Mouse (Mus musculus): ENCODE data around the gene Wfs1. TPM values are rescaled to one million over a fixed set of nuclear protein-coding genes. Genes with fewer than 3 reads are reported as not detected.

The Wfs1 gene
- 5.3 and 6.1 TPM in 2 replicates for polyA plus RNA-seq (2015; fragmentation: Nextera tagmentation; extraction: Ambion mirVana)

GRCm38 (mm10) chr5:36988781-36989624 lies at the start of gene Wfs1:
Gene Wfs1 (minus strand): TSS chr5:36989205.
- peak within 1 kb of the TSS; percentile 51 for H3K9ac ChIP-seq (replicated peaks)

GRCm38 (mm10) chr5:37036884-37037283 lies 47.9 kb upstream of the Wfs1 start:
- ATAC-seq (replicated peaks), result no peak
- no peaks in the 10 kb centered on the region for H3K27me3 ChIP-seq
- H3K4me3 ChIP-seq, result no peak overlapping the region
- H3K36me3 ChIP-seq, result no peaks in the 10 kb centered on the region
- WGBS, result 83% methylated on average over 3 of the region's 3 CpGs
- peaks cover 8% of the 10 kb centered on the region for H3K4me1 ChIP-seq
- H3K27ac ChIP-seq (replicated peaks), result no peak overlapping the region
- H3K4me2 ChIP-seq (replicated peaks), result no peak overlapping the region
- H3K9ac ChIP-seq (replicated peaks), result no peak overlapping the region
- H3K9me3 ChIP-seq, result no peaks in the 10 kb centered on the region

More at GRCm38 (mm10) chr5:36988781-36989624, at the start of gene Wfs1:
- H3K4me1 ChIP-seq, result peaks cover 22% of the 10 kb centered on the region
- WGBS, result under 1% methylated on average over 60 of the region's 60 CpGs
- no peaks in the 10 kb centered on the region for H3K9me3 ChIP-seq
- H3K27me3 ChIP-seq, result no peaks in the 10 kb centered on the region
- ATAC-seq (replicated peaks), result peak; percentile 98
- H3K4me2 ChIP-seq (replicated peaks), result peak within 1 kb of the TSS; percentile 93
- no peak within 1 kb of the TSS; the same call in 1 of the 2 replicates for H3K27ac ChIP-seq (replicated peaks)
- peak within 1 kb of the TSS; percentile 58 for H3K4me3 ChIP-seq
- H3K36me3 ChIP-seq, result no peaks in the 10 kb centered on the region

DNA sequence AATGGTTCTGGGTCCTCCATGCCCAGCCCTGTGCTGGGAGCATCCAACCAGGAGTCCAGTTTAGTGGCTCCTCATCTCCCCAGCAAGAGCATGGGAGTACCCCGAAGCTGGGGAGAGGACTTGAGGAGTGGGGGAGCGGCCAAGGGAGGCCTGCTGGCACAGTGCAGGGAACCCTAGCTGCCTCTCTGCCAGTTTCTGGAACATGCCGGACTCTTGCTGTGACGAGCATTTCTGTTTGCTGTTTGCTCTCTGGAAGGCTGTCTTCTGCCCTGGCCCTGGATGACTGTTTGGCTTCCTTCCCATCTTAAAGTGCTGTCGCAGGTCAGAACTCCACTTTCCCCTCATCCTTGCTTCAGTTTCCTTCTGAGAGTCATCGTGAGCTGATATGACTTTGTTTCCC lies 46.9 kb upstream of the Wfs1 start:
- WGBS, result 68% methylated on average over 6 of the region's 6 CpGs
- Histone ChIP-seq H3K4me1 (0 out of 2 replicates have a peak, but pooled peaks cover 2% of the 10 kb centered on the region), H3K4me2 (replicated peaks) (no peak overlapping the region), H3K9ac (replicated peaks) (no peak overlapping the region), H3K4me3 (no peak overlapping the region), H3K9me3 (no peaks in the 10 kb centered on the region), H3K27ac (replicated peaks) (no peak overlapping the region), H3K27me3 (0 out of 2 replicates have a peak, but pooled peaks cover 5% of the 10 kb centered on the region), H3K36me3 (no peaks in the 10 kb centered on the region)
- ATAC-seq (replicated peaks), result no peak

GRCm38 (mm10) chr5:37035192-37035591 lies 46.2 kb upstream of the Wfs1 start:
- 67% methylated on average over 6 of the region's 6 CpGs for WGBS
- Histone ChIP-seq H3K4me2 (replicated peaks) (no peak overlapping the region), H3K27ac (replicated peaks) (no peak overlapping the region), H3K9ac (replicated peaks) (no peak overlapping the region), H3K4me3 (no peak overlapping the region), H3K27me3 (0 out of 2 replicates have a peak, but pooled peaks cover 5% of the 10 kb centered on the region), H3K4me1 (peaks cover 8% of the 10 kb centered on the region), H3K9me3 (no peaks in the 10 kb centered on the region), H3K36me3 (no peaks in the 10 kb centered on the region)
- no peak for ATAC-seq (replicated peaks)

DNA sequence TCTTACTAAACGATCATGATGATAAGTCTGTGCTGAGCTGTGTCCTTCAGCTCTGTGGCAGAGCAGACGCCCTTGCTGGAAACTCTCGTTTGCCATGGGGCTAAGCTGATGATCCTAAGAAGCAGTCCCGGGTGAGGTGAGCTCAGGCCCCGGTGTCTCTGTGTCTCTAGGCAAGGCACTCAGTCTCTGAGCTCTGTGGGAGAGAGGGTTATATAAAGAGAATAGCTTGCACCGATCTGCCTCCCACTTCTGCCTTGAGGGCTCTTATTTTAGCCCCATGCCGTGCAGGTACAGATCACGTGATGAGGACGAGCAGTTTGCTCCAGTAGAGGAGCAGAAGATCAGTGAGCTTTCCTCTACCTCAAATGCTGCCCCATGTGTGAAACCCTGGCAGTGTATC lies 41.7 kb upstream of the Wfs1 start:
- Histone ChIP-seq H3K4me3 (no peak overlapping the region), H3K27ac (replicated peaks) (no peak overlapping the region), H3K9ac (replicated peaks) (no peak overlapping the region), H3K4me1 (peaks cover 29% of the 10 kb centered on the region), H3K27me3 (peaks cover 24% of the 10 kb centered on the region), H3K9me3 (no peaks in the 10 kb centered on the region), H3K4me2 (replicated peaks) (peak overlapping the region; percentile 84; the same call in 1 of the 2 replicates), H3K36me3 (no peaks in the 10 kb centered on the region)
- no peak for ATAC-seq (replicated peaks)
- WGBS, result 55% methylated on average over 9 of the region's 9 CpGs

DNA sequence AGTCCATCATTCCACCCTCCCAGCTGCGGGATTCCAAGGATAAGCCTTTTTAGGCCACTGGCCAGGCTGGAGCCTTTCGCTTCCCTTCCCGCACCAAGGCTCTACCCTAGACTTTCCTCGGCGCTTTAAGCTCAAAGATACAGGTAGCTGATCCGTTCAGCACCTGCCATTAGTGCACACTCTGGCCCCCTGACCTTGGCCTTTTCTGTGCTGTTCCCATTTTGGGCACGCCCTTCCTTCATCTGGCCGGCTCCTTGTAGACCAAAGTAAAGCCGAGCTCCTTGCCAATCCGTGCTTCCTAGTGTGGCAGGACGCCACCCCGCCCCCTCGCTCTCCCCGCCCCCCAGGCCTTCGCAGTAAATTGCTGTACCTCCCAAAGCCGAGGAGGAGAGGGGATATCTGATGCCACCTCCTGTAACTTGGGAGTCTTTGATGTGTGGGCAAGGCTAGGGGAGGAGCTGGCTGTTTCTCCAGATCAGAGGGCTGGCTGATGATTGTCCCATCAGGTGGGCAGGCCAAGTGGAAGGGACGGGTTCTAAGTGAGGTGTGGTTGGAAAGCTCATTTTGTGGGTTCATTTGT lies 40.4 kb upstream of the Wfs1 start:
- peak overlapping the region; percentile 84 for H3K4me2 ChIP-seq (replicated peaks)
- H3K9me3 ChIP-seq, result no peaks in the 10 kb centered on the region
- H3K36me3 ChIP-seq, result no peaks in the 10 kb centered on the region
- peaks cover 24% of the 10 kb centered on the region for H3K27me3 ChIP-seq
- H3K4me3 ChIP-seq, result peak overlapping the region; percentile 83
- no peak for ATAC-seq (replicated peaks)
- H3K27ac ChIP-seq (replicated peaks), result peak overlapping the region; percentile 76
- WGBS, result under 1% methylated on average over 17 of the region's 17 CpGs
- peak overlapping the region; percentile 78 for H3K9ac ChIP-seq (replicated peaks)
- H3K4me1 ChIP-seq, result peaks cover 29% of the 10 kb centered on the region

GRCm38 (mm10) chr5:37028486-37029311 lies 39.7 kb upstream of the Wfs1 start:
- peaks cover 29% of the 10 kb centered on the region for H3K4me1 ChIP-seq

DNA sequence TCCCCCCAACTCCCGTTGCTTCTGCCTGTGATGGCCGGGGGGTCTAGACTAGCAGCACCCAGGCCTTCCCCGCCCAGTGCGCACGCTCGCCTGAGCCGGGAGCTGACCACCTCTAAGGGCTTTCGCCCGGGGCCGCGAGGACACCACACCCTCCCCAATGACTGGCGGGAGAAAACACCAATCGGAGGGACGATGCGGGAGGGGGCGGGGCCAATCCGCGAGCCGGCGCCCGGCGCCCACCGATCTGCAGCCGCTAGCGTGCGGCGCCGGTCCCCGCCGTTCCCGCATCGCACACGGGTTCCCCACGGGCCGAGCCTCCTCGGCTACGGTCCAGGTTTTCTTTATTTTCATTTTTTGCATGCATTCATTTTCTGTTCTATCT lies 39.1 kb upstream of the Wfs1 start:
- ATAC-seq (replicated peaks), result peak; percentile 92
- Histone ChIP-seq H3K27ac (replicated peaks) (peak overlapping the region; percentile 76), H3K4me2 (replicated peaks) (peak overlapping the region; percentile 84), H3K9ac (replicated peaks) (peak overlapping the region; percentile 78), H3K4me3 (peak overlapping the region; percentile 83), H3K4me1 (peaks cover 29% of the 10 kb centered on the region), H3K9me3 (no peaks in the 10 kb centered on the region), H3K27me3 (peaks cover 29% of the 10 kb centered on the region), H3K36me3 (no peaks in the 10 kb centered on the region)
- under 1% methylated on average over 37 of the region's 37 CpGs for WGBS

More at GRCm38 (mm10) chr5:37028486-37029311, 39.7 kb upstream of the Wfs1 start:
- ATAC-seq (replicated peaks), result peak; percentile 82
- H3K27ac ChIP-seq (replicated peaks), result peak overlapping the region; percentile 76
- H3K27me3 ChIP-seq, result peaks cover 29% of the 10 kb centered on the region
- peak overlapping the region; percentile 78 for H3K9ac ChIP-seq (replicated peaks)
- H3K9me3 ChIP-seq, result no peaks in the 10 kb centered on the region
- peak overlapping the region; percentile 84 for H3K4me2 ChIP-seq (replicated peaks)
- H3K4me3 ChIP-seq, result peak overlapping the region; percentile 83
- no peaks in the 10 kb centered on the region for H3K36me3 ChIP-seq
- WGBS, result under 1% methylated on average over 70 of the region's 72 CpGs

GRCm38 (mm10) chr5:37027701-37028100 lies 38.7 kb upstream of the Wfs1 start:
- 11% methylated on average over 13 of the region's 13 CpGs for WGBS
- peak overlapping the region; percentile 76 for H3K27ac ChIP-seq (replicated peaks)

DNA sequence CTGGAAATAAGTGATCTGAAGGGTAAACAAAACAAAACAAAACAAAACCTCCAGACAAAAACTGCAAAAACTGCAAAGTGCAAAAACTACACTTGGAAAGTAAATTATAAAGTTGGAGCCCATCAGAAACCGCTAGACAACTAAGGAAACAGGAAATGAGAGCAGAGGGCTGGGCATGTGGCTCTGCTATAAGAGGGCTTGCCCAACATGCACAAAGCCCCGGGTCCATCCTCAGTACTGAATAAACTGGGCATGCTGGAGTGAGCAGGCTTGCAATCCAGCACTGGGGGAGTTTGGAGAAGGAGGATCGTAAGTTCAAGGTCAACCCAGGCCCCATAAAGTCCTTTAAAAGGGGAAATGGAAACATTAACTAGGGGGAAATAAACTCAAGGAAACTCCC lies 28.2 kb upstream of the Wfs1 start:
- Histone ChIP-seq H3K9me3 (no peaks in the 10 kb centered on the region), H3K4me3 (no peak overlapping the region), H3K36me3 (no peaks in the 10 kb centered on the region), H3K9ac (replicated peaks) (no peak overlapping the region), H3K27me3 (peaks cover 15% of the 10 kb centered on the region), H3K4me1 (peaks cover 7% of the 10 kb centered on the region), H3K27ac (replicated peaks) (no peak overlapping the region), H3K4me2 (replicated peaks) (no peak overlapping the region)
- WGBS, result 78% methylated on average over 3 of the region's 3 CpGs
- no peak for ATAC-seq (replicated peaks)

More at GRCm38 (mm10) chr5:37027701-37028100, 38.7 kb upstream of the Wfs1 start:
- H3K4me2 ChIP-seq (replicated peaks), result peak overlapping the region; percentile 84
- H3K9ac ChIP-seq (replicated peaks), result peak overlapping the region; percentile 78
- H3K4me1 ChIP-seq, result peaks cover 29% of the 10 kb centered on the region
- ATAC-seq (replicated peaks), result 0 out of 2 replicates have a peak, but pooled peaks have one; percentile 5
- peak overlapping the region; percentile 83 for H3K4me3 ChIP-seq
- no peaks in the 10 kb centered on the region for H3K9me3 ChIP-seq
- H3K36me3 ChIP-seq, result no peaks in the 10 kb centered on the region
- peaks cover 29% of the 10 kb centered on the region for H3K27me3 ChIP-seq

DNA sequence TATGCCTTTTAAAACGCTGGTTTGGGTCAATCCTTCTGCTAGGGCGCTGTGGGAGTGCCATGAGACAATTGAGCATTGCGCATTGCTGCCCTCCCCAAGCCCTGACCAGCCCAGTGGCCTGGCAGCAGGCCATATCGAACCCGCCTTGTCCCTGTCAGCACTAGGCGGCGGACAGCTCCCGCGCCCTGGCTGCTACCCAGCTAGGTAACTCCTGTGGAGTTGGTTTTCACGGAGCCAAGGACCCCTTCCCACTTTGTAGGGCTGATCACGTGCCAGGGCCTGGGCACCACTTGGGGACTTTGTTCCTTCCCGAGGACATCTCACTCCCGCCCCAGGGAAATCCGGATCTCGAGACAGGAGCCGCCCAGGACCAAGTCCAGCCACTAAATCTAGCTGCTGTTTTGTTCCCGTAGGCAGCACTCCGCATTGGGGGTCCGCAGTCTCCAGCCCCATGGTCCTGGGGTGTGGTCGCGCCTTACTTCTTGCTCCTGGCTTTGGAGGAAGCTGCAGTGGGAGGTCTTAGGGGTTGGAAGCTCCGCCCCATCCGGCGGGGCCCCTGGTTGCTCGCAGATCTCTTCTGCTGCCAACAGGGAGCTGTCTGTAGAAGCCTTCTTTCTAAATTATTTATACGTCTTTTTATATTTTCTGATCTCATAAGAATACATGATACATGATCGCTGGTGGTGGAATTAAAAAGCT lies 26.8 kb upstream of the Wfs1 start:
- H3K4me1 ChIP-seq, result peaks cover 7% of the 10 kb centered on the region
- 6% methylated on average over 27 of the region's 27 CpGs for WGBS
- H3K27me3 ChIP-seq, result peaks cover 13% of the 10 kb centered on the region
- peak overlapping the region; percentile 38 for H3K4me2 ChIP-seq (replicated peaks)
- no peak overlapping the region for H3K9ac ChIP-seq (replicated peaks)
- H3K9me3 ChIP-seq, result no peaks in the 10 kb centered on the region
- H3K4me3 ChIP-seq, result peak overlapping the region; percentile 19
- ATAC-seq (replicated peaks), result no peak
- H3K36me3 ChIP-seq, result no peaks in the 10 kb centered on the region
- no peak overlapping the region for H3K27ac ChIP-seq (replicated peaks)

All from forebrain, embryonic 15.5 days (tissue).